Mouse (Mus musculus) urinary bladder, adult 18-20 months (tissue): ENCODE results near the gene Tgfbr3.
A peak's percentile ranks its signal among the peaks of the same experiment; 100 is the strongest.
"Not testable (repeated sequence)": the region's sequence is repeated elsewhere in the genome, so short reads cannot be mapped to it uniquely, and the experiment has no call there.

Experiments used
- DNase-seq, 2 experiments: peaks; one replicate each; pipeline ENCODE4 v3.0.0; 2022; ENCODE audit warnings: low spot score in 2 of 2, mixed read lengths in 2 of 2

Gene Tgfbr3

DNA sequence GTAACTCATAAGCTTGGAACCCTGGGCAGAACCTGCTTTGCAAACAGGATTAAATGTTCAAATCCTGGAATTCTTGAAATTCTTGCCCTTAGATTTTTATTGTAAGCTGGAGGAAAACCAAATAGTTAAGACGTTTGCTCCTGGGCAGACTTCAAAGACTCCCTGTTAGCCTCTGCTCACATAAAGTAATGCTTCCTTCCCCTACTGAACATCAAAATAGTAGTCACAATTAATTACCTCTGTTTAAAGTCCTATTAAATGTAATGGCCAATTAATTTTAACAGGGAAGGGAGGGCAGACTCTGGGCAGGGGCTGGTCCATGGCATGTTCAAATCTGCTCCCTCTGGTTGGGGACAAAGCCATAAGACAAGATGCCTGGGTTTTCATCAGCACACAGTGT lies 49.2 kb downstream of the Tgfbr3 start:
- DNase-seq: no peak

DNA sequence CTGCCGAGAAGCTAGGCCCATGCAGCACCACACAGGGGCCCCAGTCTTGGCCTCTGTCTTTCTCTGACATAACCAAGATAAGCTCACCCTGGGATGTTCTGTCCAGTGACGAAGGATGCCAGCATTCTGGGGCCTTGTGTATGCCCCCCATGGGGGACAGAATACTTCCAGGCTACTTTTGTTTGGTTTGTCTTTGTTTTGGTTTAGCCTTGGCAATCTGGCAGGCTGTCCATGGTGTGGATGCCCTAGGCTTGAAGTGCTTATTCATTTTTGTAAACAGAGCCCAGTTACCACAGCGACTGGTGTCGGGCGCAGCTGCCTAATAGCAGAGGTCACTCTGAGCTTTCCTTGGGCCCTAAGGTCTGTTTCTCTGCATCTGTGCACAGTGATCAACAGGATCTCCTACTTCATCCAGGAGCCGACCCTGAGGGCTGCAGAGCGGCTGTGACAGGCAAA lies 51.4 kb downstream of the Tgfbr3 start:
- DNase-seq: peak; percentile 19 to 37

DNA sequence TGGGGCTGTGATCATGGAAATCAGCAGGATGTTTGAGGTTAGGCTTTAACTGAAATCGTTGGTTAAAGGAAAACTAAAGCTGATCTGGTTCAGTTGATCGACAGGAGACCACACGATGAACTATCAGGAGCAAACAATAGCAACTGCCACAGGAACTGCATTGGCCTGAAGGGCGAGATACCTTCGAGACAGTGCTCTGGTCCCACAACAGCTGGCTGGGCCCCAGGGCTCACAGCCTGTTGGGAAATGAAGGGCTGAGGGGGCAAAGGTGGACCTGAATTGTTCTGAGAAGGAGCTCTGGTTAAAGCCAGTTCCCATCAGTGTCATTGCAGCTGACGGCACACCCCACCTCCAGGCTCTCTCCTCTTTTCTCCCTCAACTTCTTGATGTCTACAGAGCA lies 52.5 kb downstream of the Tgfbr3 start:
- no peak for DNase-seq

DNA sequence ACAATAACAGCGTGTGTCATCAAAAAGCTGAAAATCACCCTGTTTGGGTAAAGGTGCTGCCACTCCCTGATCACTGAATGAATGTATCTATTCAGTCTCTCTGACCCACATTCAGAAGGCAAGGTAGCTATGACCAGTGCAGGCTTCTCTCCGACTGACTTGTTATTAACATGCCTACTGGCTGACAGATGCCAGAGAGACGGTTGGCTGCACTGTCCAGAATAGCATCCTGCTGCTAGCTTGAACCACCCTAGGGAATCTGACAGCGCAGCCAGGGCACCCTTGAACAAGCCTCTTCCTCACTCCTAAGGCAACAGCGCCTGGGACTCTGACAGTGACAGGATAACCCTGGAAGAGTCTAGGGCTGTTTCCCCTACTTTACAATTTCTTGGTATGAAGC lies 53.4 kb downstream of the Tgfbr3 start:
- no peak for DNase-seq

DNA sequence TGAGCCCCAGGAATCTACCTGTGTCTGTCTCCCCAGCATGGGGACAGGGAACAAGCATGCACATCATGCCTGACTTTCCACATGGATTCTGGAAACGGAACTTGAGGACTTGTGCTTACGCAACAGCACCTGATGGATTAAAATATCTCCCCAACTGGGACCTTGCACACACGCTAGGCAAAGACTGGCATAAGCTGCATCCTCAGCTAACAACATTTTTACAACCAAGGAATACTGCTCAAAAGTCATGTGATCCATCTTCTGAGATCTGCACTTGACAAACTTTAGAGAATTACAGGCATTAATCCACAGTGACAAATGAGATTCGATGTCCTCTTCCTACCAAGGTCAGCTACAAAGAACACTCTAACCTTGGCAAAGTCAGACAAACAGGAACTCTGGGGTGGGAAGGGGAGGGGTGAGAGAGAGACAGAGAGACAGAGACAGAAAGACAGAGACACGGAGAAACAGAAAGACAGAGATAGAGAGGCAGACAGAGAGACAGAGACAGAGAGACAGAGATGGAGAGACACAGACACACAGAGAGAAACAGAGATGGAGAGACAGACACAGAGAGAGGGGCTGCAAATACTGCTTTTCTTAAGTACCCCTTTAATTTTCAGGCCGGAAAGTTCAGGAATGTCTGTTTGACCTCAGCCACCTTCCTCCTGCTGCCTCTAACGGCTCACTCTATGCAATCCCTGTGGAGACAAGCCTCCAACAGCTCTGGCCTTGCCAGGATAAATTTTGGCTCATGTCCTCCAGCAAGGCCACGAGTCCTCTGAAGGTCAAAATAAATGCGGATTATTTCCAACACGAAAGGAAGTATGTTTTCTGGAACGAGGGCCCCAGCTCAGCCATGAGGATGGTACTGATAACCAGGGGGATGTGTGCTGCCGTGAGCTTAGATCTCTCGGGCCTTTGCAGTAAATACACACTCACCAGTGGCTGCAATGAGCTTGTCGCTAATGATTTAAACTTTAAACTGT lies 55.8 kb downstream of the Tgfbr3 start:
- no peak for DNase-seq

DNA sequence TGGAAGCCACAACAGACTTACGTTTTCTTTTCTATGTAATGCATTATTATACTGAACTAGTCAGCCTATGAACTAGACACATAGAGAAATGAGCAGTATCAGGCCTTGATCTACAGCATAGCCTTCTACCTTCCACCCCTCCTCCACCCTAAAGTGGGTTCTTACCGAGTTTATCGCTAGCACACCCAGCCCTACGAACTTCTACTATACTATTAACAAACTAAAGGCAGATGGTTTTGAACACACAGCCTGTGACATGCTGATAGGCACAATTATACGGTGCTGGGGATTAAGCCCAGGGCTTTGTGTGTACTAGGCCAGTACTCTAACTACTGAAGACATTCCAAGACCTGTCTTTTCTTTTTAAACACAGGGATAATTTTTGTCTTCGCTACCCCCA lies 59.2 kb downstream of the Tgfbr3 start:
- DNase-seq: no peak

DNA sequence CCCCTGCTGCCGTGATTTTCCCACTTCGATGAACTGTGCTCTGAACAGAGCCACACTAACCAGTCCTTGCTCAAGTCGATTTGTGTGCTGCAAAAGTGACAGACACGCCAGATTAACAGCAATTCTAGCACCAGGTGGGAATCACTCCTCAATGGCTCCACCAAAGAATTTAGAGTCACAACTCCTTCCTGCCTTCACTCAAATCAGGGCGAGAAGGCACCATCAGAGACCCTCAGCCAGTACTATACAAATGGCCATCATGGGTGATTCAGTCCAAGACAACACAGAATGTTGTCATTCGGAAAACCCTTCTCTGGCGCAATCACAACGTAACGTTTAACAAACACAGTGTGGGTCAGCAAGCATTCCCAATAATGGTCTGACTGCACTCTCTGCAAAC lies 60.4 kb downstream of the Tgfbr3 start:
- DNase-seq: no peak

DNA sequence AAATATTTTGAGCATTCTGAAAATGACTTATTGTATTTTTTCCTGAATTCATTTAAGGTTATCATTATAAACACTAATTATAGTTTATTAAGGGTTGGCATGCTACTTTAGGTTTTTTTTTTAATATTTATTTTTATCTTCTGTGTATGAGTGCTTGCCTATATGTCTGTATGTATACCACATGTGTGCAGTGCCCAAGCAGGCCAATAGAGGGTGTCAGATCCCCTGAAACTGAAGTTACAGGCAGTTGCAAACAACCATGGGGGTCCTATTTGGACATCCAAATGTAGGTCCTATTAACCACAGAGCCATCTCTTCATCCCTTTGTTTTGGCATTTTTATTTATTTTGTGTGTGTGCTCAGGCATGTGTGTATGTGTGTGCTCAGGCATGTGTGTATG lies 61.8 kb downstream of the Tgfbr3 start:
- DNase-seq: no peak

DNA sequence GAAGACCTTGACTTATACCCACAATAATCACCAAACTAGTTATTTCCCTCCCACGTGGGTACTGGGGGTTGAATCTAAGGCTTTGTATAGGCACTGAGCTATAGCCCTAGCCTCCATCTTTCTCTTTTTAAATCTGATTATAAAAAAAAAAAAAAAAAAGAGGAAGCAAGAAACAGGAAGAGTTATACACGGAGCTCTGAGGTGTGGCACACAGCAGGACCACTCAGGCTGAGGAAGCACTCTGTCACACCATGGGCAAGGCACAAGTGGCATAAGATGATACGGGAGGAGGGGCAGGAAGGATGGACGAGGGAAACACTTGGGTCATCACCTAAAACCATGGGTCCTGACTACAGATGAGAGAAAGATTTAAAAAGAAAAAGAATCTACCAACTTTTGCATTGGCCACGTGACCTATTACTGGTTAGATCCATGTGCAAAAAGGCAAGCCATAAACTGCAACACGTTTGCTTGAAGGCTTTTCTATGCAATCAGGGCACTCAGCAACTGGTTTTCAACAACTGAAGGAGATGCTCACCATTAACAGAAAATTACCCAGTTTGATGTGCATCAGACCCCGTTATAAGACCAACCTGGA lies 64.5 kb downstream of the Tgfbr3 start:
- DNase-seq: no peak

DNA sequence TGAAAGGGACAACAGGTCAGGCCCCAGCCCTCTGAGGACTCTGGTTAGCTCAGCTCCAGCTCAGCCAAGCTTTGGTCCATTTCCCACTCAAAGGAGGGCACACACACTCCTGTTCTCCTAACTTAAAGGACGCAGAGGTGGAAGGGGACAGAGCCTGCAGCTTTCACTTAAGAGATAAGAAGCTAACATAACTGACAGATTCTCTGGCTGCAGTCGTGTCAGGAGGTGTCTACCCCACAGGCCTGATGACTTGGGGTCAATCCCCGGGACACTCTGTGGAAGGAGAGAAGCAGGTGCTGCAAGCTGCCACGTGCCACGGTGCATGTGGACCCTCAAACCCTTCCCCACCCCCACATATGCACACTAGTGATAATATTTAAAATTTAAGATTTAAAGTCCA lies 65.3 kb downstream of the Tgfbr3 start:
- DNase-seq: no peak

DNA sequence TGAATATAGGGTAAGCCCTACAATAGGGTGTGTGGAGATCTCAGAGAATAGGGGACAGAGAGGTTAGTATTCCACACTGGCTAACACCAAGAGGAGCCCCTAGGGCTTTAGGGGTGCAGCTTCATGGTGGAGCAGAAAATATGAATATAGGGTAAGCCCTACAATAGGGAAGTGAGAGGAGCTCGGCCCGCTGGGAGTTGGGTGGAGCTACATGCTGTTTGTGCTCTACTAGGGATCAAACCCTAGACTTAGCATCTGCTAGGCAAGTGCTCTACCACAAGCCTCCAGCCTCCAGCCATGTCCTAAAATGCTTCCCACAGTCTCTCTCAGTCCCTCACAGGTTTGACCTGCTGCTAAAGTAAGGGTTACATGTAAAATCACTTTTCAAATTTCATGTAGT lies 65.9 kb downstream of the Tgfbr3 start:
- DNase-seq: not testable (repeated sequence)

DNA sequence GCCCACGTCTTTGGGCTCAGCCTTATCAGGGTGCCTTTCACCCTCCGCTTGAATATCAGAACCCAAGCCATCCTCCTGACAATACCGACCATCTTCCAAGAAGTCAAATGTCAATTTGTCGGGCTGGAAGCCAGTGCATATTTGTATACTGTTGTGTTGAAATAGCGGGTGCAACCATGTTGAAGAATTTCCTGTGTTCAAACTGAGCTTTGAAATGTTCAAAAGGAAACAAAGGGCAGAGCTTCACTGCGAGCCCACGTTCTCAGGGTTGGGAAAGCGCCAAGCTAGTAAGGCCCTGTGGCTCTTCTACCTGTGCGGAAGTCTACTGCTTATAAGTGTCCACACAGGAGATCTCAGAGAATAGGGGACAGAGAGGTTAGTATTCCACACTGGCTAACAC lies 66.4 kb downstream of the Tgfbr3 start:
- DNase-seq: no peak

DNA sequence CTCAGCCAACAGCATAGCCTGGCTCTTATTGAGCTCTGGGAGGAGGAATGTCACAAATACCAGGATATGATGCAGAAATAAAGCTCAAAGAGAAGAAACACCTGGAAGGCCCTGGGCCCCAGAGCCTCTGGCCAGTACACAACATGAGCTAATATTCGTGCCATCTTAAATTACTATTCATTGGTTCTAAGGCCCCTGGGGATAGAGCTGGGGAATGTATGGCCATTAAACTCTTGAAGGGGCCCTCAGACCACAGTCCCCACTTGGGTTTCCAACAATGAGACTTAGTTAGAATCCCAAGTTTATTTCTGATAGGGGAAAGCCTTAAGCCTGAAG lies 66.8 kb downstream of the Tgfbr3 start:
- DNase-seq: no peak

DNA sequence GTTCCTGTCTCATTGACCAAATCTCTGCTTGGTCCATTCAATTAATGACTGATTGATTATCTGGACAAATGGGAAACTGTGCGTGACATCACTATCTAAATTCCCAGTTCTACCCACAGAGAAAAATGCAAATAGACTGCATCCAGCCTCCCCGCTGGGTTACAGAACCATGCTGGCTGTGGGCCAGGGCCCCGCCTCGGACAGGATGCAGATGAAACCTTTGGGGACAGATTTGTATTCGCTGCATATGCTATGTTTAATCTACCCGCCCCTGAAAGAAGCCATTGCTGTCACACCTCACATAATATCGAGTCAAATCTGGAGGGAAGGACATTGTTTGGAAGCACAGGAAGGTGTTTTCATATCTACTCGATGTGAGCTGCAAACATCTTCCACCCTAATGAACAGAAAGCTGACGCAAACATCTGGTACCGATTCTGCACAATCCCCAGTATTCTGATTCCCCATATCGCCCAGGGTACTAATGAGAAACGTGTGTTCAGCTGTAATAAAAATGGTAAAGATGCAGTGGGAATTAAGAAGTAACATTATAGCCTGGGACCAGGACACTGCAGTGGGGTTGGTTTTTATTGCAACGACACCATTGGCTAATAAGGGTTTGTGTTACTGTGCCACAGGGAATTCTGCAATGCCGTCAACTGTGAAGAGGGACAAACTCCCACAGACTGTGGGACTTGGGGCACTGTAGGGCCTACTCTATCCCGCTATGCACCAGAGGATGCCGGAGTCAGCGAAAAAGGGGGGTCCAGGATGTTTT lies 67.3 kb downstream of the Tgfbr3 start:
- DNase-seq: no peak

DNA sequence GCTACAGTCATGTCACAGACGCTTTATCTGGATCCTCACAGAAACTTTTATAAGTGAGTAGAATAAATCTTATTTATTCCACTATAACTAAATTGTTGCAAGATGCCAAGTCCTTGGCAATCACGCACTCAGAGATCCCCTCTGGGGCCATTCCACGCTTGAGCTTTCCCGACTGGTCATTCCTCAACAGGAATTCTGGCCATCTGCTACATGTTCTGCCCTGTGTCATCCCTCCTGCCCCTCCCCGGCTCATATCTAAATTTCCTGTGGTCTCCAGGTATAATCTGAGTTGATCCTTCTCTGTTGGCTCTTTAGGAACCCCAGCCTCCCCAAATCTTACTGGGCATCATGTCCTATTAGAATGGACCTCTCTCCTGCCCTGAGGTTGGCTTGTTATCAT lies 68.5 kb downstream of the Tgfbr3 start:
- no peak for DNase-seq

DNA sequence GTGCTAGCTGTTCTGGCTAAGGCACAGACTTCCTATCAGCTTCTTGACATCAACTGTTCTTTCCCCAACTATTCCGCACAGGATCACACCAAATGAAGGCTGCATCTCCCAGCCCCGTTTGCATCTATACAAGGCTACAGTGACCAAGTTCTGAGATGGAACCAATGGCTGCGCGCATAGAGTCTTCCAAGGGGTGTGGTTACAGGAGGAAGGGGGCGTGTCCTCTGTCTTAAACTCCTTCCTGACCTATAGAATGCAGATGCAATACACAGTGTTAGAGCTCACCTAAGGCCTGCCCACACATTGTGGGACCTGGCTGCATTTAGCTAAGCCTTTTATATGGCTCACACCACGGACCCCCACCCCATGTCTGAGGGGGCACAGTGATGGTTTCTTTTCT lies 69.5 kb downstream of the Tgfbr3 start:
- DNase-seq: no peak

DNA sequence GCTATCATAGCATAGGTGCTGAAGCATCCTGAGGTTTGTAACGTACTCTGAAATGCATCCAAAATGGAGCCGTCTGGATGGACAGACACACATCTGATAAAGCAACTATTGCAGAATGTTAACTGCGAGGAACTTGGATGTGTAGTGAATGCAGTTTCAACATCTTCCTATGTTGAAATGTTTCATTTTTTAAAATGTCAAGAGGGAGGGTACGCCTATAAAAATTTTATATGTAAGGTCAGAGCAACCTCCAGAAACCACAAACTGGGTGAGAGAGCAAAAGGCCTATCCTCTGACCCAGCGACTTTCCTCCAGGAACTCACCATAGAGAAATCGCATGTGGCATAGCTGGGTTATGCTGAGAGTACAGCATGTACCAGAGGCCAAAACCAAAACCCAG lies 70.1 kb downstream of the Tgfbr3 start:
- DNase-seq: no peak

DNA sequence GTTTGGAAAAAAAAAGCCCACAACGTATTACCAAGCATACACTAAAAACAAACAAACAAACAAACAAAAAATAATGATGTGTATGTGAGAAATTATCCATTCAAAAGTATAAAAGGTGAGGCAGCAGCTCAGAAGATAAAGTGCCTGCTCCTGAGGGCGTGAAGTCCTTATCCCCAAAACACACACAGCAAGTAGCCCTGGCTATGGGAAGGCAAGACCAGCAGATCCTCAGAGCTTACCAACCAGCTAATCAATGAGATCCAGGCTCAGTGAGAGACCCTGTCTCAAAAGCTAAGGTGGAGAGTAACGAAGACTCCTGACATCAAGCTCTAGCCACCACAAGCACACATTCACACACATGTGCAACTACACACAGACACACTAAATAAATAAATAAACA lies 70.8 kb downstream of the Tgfbr3 start:
- no peak for DNase-seq

DNA sequence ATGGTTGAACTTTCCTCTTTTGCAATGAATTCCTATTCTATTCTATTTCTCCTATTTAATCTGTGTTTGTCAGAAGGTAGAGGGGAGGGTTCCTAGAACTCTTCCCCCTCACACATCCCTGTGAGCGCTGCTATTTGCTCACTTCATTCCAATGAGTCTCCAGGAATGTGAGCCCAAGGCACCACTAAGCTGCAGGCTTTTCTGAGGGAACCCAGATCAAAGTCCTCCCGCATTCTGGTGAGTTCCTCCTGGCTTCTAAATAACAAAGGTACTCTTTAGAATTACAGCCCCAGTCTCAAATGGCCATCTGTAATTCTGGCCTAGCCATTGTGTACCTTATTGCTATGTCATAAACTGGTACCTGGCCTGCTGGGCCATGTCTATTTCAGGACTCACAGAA lies 72.3 kb downstream of the Tgfbr3 start:
- no peak for DNase-seq

DNA sequence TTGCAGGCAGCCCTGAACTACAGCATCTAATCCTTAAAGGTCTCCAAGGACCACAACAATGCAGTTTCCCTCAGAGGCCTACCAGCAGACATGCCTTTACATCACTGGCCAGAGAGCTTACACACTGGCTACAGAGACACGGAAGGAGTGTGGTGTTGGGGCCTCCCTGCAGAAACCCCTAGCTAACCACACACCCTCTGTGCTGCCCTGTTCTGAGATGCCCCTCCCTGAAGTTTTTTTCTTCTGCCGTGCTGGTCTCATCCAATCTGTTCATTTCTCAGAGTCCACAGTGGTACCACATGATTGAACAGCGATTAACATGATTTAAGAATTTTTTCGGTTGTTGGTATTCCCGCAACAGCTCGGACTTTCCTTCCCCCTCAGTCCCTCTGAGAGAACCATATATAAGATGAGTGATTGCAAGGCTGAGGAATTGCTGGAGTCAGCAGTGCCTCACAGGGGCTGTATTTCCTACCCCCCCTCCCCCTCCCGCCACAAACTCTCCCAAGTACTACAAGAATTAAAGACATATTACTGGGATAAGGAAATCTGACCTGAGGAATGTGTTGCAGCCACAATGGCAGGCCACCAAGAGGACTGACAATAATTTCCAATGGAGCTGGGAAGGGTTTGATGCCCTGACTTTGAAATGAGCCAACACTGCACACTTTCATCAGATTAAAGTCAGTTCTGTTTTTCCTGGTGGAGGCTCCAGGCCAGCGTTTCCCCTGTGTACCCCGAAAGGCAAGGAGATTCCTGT lies 75.9 kb downstream of the Tgfbr3 start:
- no peak for DNase-seq

DNA sequence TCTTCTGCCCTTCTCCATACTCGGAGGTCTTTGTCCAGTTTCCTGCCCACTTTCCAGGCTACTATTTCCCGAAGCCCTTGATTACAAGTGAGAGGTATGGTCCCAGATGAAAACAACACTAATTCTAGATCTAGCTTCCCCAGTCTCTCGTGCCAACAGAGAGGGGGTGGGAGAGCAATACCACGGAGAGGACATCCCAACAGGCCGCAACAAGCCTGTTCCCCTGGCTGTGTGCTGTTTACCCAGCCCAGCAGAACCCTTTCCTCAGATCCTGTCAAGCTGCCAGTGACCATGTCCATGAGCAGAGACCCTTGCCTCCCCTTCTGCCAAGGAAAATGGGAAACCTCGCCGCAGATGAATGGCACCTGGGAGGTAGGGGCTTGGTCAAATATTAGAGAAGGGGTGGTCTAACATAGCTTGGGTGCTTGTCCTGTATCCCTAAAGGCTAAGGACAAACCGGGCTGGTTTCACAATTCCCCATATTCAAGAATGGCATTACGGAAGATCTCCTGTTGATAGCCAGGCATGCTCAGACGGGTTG lies 77.5 kb downstream of the Tgfbr3 start:
- peak; percentile 57 to 65 for DNase-seq

DNA sequence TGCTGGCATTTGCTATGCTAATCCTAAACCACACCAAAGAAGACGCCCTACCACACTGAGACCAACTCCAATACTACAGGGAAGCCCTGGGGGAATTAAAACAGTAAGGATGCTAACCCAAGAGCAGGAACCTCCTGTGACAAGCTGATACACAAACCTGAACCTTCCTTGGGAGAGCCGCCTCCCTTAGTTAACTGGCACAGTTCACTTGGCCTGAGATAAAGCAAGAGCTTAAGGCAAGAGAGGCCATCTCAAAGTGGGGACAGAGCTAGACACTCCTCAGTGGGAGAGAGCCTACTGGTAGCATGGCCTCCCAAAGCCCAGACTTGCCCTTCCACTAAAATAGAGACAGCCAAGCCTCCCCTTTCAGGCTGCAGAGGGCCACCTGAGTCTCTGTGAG lies 79.4 kb downstream of the Tgfbr3 start:
- DNase-seq: no peak
